Mouse (Mus musculus): ENCODE results near the gene Snorc. TPM values are rescaled to one million over a fixed set of nuclear protein-coding genes. Genes with fewer than 3 reads are reported as not detected.

Gene Snorc
- total and polyA plus RNA-seq, 3 experiments = 1.6 TPM; not detected in 2

GRCm38 (mm10) chr1:87520467-87520866, 50.4 kb downstream of the Snorc start:
- TF ChIP-seq EP300 (IDR thresholded peaks at IDR 0.05; ENCODE audit: insufficient read depth, low read depth, low read length) (no peak), POLR2A (IDR thresholded peaks at IDR 0.05; ENCODE audit: insufficient read depth, low read depth, low read length) (no peak), CTCF (IDR thresholded peaks at IDR 0.05) (no peak)
- Histone ChIP-seq H3K9ac (ENCODE audit: low read depth, low read length) (no peak overlapping the region), H3K27me3 (ENCODE audit: control insufficient read depth, insufficient read depth, low read length) (no peaks in the 10 kb centered on the region), H3K4me1 (ENCODE audit: control insufficient read depth, insufficient read depth, low read length) (no peaks in the 10 kb centered on the region), H3K79me2 (replicated peaks; ENCODE audit: control insufficient read depth, insufficient read depth, low read length) (no peaks in the 10 kb centered on the region), H3K4me3 (no peak overlapping the region), H3K27ac (no peak overlapping the region), H3K36me3 (ENCODE audit: control insufficient read depth, insufficient read depth, low read length) (no peaks in the 10 kb centered on the region)
- intact Hi-C loops (cut with DNase I) = no loop called here
- no peak for DNase-seq

GRCm38 (mm10) chr1:87521523-87521922, 51.5 kb downstream of the Snorc start:
- Histone ChIP-seq H3K4me1 (ENCODE audit: control insufficient read depth, insufficient read depth, low read length) (no peaks in the 10 kb centered on the region), H3K9ac (ENCODE audit: low read depth, low read length) (no peak overlapping the region), H3K36me3 (ENCODE audit: control insufficient read depth, insufficient read depth, low read length) (no peaks in the 10 kb centered on the region), H3K4me3 (no peak overlapping the region), H3K27ac (no peak overlapping the region), H3K79me2 (replicated peaks; ENCODE audit: control insufficient read depth, insufficient read depth, low read length) (no peaks in the 10 kb centered on the region), H3K27me3 (ENCODE audit: control insufficient read depth, insufficient read depth, low read length) (no peaks in the 10 kb centered on the region)
- no peak for DNase-seq
- TF ChIP-seq CTCF (IDR thresholded peaks at IDR 0.05) = no peak
- no peak for TF ChIP-seq EP300 (IDR thresholded peaks at IDR 0.05; ENCODE audit: insufficient read depth, low read depth, low read length)
- TF ChIP-seq POLR2A (IDR thresholded peaks at IDR 0.05; ENCODE audit: insufficient read depth, low read depth, low read length) = no peak
- WGBS = 60% methylated on average over 1 of the region's 1 CpGs
- intact Hi-C loops (cut with DNase I) = no loop called here

- TF ChIP-seq EP300 (IDR thresholded peaks at IDR 0.05; ENCODE audit: insufficient read depth, low read depth, low read length) = no peak
- no peak for TF ChIP-seq CTCF (IDR thresholded peaks at IDR 0.05)
- TF ChIP-seq POLR2A (IDR thresholded peaks at IDR 0.05; ENCODE audit: insufficient read depth, low read depth, low read length) = no peak
- no peaks in the 10 kb centered on the region for H3K36me3 ChIP-seq (ENCODE audit: control insufficient read depth, insufficient read depth, low read length)
- H3K79me2 ChIP-seq (replicated peaks; ENCODE audit: control insufficient read depth, insufficient read depth, low read length) = no peaks in the 10 kb centered on the region
- WGBS = 93% methylated on average over 7 of the region's 7 CpGs
- H3K4me3 ChIP-seq = no peak overlapping the region
- intact Hi-C loops (cut with DNase I) = no loop called here
- H3K27me3 ChIP-seq (ENCODE audit: control insufficient read depth, insufficient read depth, low read length) = no peaks in the 10 kb centered on the region
- DNase-seq = no peak
- no peak overlapping the region for H3K27ac ChIP-seq
- H3K9ac ChIP-seq (ENCODE audit: low read depth, low read length) = no peak overlapping the region
- H3K4me1 ChIP-seq (ENCODE audit: control insufficient read depth, insufficient read depth, low read length) = no peaks in the 10 kb centered on the region
Observed at GRCm38 (mm10) chr1:87525041-87525440, 55.0 kb downstream of the Snorc start.

Other genes starting within 250 kb of the Snorc start
- 1 to 10 TPM; 3.1 to 5.1 TPM for gene Efhd1, start 205.9 kb upstream of the Snorc start, total RNA-seq (2021)
- 6.6 and 12.3 TPM in 2 replicates for gene Efhd1, start 205.9 kb upstream of the Snorc start, polyA plus RNA-seq (2012; rRNA removed)
- gene Gigyf2, start 143.3 kb upstream of the Snorc start, total RNA-seq (2021) = 10 to 100 TPM; 47.4 to 47.7 TPM
- 19.3 and 33.5 TPM in 2 replicates for gene Gigyf2, start 143.3 kb upstream of the Snorc start, polyA plus RNA-seq (2012; rRNA removed)
- not detected for gene Kcnj13, start 75.5 kb upstream of the Snorc start, total RNA-seq (2021)
- 0.29 TPM in 1 of 2 replicates, not detected in the other for gene Kcnj13, start 75.5 kb upstream of the Snorc start, polyA plus RNA-seq (2012; rRNA removed)
- gene Neu2, start 39.6 kb downstream of the Snorc start, total RNA-seq (2021) = not detected
- 0.27 TPM in 1 of 2 replicates, not detected in the other for gene Neu2, start 39.6 kb downstream of the Snorc start, polyA plus RNA-seq (2012; rRNA removed)
- gene Ngef, start 103.6 kb downstream of the Snorc start, total RNA-seq (2021) = under 1 TPM; 0.23 to 0.32 TPM
- 0.53 and 0.70 TPM in 2 replicates for gene Ngef, start 103.6 kb downstream of the Snorc start, polyA plus RNA-seq (2012; rRNA removed)
- 10 to 100 TPM; 13.2 to 13.8 TPM for gene Inpp5d, start 150.0 kb downstream of the Snorc start, total RNA-seq (2021)
- 8.4 and 13.5 TPM in 2 replicates for gene Inpp5d, start 150.0 kb downstream of the Snorc start, polyA plus RNA-seq (2012; rRNA removed)